Mouse (Mus musculus) midbrain, embryonic 12.5 days (tissue): ENCODE measurements around the gene Lap3. TPM values are rescaled to one million over a fixed set of nuclear protein-coding genes. Genes with fewer than 3 reads are reported as not detected.

Experiments used
- ATAC-seq: fragments of 200-750 bp; cut with Nextera tagmentation; 2 replicates; pipeline ENCODE4 v1.8.0; 2017; ENCODE audit warnings: low read depth, moderate TSS enrichment, moderate library complexity; ENCODE audit not compliant: low FRiP score
- H3K27ac ChIP-seq: fragments of 300-500 bp; sonication (generic); replicated peaks from 2 replicates; pipeline ENCODE4 v1.5.1; 2016; ENCODE audit warnings: mild to moderate bottlenecking
- H3K27me3 ChIP-seq: fragments of 300-500 bp; sonication (generic); 2 replicates; pipeline ENCODE4 v1.6.1; 2016; ENCODE audit warnings: mild to moderate bottlenecking
- H3K36me3 ChIP-seq: fragments of 300-500 bp; sonication (generic); 2 replicates; pipeline ENCODE4 v1.6.1; 2016
- H3K4me1 ChIP-seq: fragments of 300-500 bp; sonication (generic); 2 replicates; pipeline ENCODE4 v1.6.1; 2016
- H3K4me2 ChIP-seq: fragments of 300-500 bp; sonication (generic); replicated peaks from 2 replicates; pipeline ENCODE4 v1.6.1; 2016; ENCODE audit warnings: mild to moderate bottlenecking, moderate library complexity
- H3K4me3 ChIP-seq: fragments of 300-500 bp; sonication (generic); 2 replicates; pipeline ENCODE4 v1.5.1; 2016; ENCODE audit warnings: mild to moderate bottlenecking
- H3K9ac ChIP-seq: fragments of 300-500 bp; sonication (generic); replicated peaks from 2 replicates; pipeline ENCODE4 v1.6.1; 2016; ENCODE audit warnings: mild to moderate bottlenecking, moderate library complexity
- H3K9me3 ChIP-seq: fragments of 300-500 bp; sonication (generic); 2 replicates; pipeline ENCODE4 v1.6.1; 2016; ENCODE audit warnings: mild to moderate bottlenecking
- WGBS: fragments of 180-500 bp; shearing (Covaris S2); methylation state at CpG from one replicate; pipeline ENCODE4 v1.1.7; 2016; 5-methylcytosine and 5-hydroxymethylcytosine counted together
- polyA plus RNA-seq: library from polyadenylated mRNA; unstranded; fragments of >200 nt; fragmentation: Nextera tagmentation; extraction: Ambion mirVana; gene quantifications from 2 replicates; pipeline ENCODE4 v1.2.1, GENCODE M21; 2016

The Lap3 gene
- polyA plus RNA-seq, 1 experiment from 2014 or later: 64.2 TPM

DNA sequence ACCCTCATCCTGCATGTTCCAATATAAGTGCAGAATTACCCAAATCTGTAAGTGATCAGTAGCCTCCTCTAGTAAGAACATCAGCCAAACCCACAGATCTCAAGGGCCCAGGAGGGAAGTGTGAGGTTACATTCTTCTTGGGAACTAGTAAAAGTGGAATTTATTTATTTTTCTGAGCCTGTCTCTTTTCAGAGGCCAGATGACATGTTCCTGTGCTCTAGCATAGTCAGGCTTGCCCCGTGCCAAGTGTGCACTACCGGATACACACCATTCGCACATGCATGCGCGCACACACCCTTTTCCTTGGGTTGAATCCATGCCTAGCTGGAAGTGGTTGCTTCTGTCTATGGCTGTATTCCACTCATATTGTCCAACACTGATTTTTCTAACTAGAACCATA lies 17.4 kb upstream of the Lap3 start:
- Histone ChIP-seq H3K9ac (no peak overlapping the region), H3K4me2 (no peak overlapping the region), H3K27ac (no peak overlapping the region), H3K36me3 (no peaks in the 10 kb centered on the region), H3K4me1 (no peaks in the 10 kb centered on the region; the same call in 1 of the 2 replicates), H3K4me3 (no peak overlapping the region), H3K27me3 (no peaks in the 10 kb centered on the region), H3K9me3 (no peaks in the 10 kb centered on the region)
- WGBS: 96% methylated on average over 5 of the region's 5 CpGs
- no peak for ATAC-seq

DNA sequence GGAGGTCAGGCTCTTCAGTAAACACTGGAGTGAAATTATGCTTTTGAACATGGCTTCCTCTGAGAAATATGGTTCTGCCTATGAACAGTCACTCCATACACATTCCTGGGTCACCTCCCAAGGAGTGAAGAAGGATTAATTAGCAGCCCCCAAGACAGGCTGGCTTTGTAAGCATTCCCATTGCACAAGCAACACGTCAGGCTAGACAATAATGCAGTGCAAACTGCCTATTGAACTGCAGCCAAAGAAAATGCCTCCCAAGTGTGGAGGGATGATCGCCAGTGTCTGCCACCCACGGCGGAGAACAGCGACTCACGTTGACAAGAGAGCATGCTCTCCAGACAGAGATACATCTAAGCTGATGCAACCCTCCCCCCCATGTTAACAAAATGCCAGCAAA lies 16.9 kb upstream of the Lap3 start:
- WGBS: 42% methylated on average over 6 of the region's 6 CpGs

DNA sequence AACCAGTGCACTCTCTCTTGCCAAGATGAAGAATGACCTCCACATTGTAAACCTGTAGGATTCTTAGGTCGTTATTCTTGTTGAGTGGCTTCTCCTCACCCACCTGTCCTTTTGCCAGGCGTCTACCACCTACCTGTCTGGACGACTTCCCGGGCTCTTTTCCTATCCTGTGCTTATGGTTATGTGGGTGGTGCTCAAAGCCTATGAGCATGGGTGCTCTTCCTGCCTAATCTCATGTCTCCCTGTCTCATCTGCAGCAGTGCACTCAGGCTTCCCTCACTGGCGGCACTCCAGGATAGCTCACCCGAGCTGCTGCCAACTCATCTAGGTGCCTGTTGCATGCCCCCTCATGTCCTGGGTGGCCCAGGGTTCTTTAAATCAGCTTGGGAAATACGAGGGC lies 15.6 kb upstream of the Lap3 start:
- no peaks in the 10 kb centered on the region for H3K9me3 ChIP-seq
- H3K27me3 ChIP-seq: no peaks in the 10 kb centered on the region
- no peak overlapping the region for H3K9ac ChIP-seq
- H3K4me3 ChIP-seq: no peak overlapping the region
- no peak overlapping the region for H3K27ac ChIP-seq
- no peaks in the 10 kb centered on the region; the same call in 1 of the 2 replicates for H3K4me1 ChIP-seq
- 87% methylated on average over 7 of the region's 7 CpGs for WGBS
- H3K36me3 ChIP-seq: no peaks in the 10 kb centered on the region
- H3K4me2 ChIP-seq: no peak overlapping the region
- no peak for ATAC-seq

More for the DNA sequence above, 16.9 kb upstream of the Lap3 start:
- H3K9me3 ChIP-seq: no peaks in the 10 kb centered on the region
- H3K4me3 ChIP-seq: no peak overlapping the region
- H3K4me2 ChIP-seq: no peak overlapping the region
- no peaks in the 10 kb centered on the region for H3K27me3 ChIP-seq
- H3K27ac ChIP-seq: no peak overlapping the region
- H3K4me1 ChIP-seq: no peaks in the 10 kb centered on the region; the same call in 1 of the 2 replicates
- no peaks in the 10 kb centered on the region for H3K36me3 ChIP-seq
- H3K9ac ChIP-seq: no peak overlapping the region
- ATAC-seq: peak; percentile 49; the same call in 1 of the 2 replicates

DNA sequence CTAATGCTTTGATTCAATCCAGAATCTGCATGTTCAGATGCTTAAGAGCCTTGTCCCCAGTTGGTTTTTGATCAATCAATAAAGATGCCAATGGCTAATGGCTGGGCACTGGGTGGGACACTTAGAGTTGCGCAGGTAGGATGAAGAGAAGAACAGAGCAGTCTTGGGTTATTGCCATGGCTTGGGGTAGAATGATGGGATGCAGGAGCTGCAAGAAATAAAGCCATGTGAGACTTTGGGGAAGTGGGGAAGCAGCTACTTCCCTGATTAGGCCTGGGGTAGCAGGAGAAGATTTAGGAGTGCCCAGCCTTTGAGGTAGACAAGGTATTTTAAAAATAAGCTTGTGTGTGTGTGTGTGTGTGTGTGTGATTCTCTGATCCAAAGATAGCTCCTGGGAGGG lies 13.1 kb upstream of the Lap3 start:
- no peaks in the 10 kb centered on the region; the same call in 1 of the 2 replicates for H3K4me1 ChIP-seq
- H3K27ac ChIP-seq: no peak overlapping the region
- H3K27me3 ChIP-seq: no peaks in the 10 kb centered on the region
- no peaks in the 10 kb centered on the region for H3K36me3 ChIP-seq
- ATAC-seq: no peak
- no peak overlapping the region for H3K4me2 ChIP-seq
- no peak overlapping the region for H3K9ac ChIP-seq
- H3K9me3 ChIP-seq: no peaks in the 10 kb centered on the region
- no peak overlapping the region for H3K4me3 ChIP-seq
- 91% methylated on average over 1 of the region's 1 CpGs for WGBS

DNA sequence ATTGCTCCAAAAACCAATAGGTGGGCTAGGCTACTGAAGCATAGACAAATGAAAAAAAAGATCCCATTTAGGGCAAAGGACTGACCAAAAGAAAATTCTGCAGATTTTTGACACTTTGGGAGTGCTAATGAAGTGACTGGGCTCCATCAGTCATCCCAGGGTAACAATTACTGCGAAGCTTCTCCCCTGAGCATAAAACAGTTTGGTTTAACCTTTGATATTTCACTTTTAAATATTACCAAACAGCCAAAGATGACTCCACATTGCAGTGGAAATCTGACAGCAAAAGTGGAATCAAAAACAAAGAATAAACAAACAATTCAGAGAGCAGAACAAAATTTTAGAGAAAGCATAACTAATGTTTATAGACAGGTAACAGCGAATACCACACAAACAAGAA lies 12.0 kb upstream of the Lap3 start:
- WGBS: 89% methylated on average over 2 of the region's 2 CpGs
- Histone ChIP-seq H3K4me3 (no peak overlapping the region), H3K4me2 (no peak overlapping the region), H3K36me3 (no peaks in the 10 kb centered on the region), H3K4me1 (no peaks in the 10 kb centered on the region; the same call in 1 of the 2 replicates), H3K9ac (no peak overlapping the region), H3K27me3 (no peaks in the 10 kb centered on the region), H3K9me3 (no peaks in the 10 kb centered on the region), H3K27ac (no peak overlapping the region)
- no peak for ATAC-seq

DNA sequence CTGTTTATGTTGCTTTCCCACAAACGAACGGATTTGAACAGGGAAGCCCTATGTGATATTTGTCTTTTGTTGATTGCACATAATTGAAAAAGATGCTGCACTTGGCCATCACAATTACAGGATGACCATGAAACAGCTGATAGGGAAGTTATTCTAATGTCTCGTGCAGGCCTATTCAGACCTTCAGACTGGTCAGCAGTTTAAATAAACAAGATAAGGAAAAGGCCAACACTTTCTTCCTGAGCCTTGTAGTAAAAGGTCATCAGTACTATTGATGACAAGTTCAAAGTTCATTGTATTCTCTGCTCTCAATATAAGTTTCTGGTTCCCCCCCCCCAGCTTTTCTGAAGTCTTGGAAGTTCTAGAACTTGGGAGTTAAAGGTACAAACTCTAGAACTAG lies 10.6 kb upstream of the Lap3 start:
- no peak overlapping the region for H3K9ac ChIP-seq
- no peaks in the 10 kb centered on the region for H3K4me1 ChIP-seq
- H3K27me3 ChIP-seq: no peaks in the 10 kb centered on the region
- ATAC-seq: no peak
- H3K36me3 ChIP-seq: no peaks in the 10 kb centered on the region
- no peak overlapping the region for H3K4me2 ChIP-seq
- H3K4me3 ChIP-seq: no peak overlapping the region
- no peak overlapping the region for H3K27ac ChIP-seq
- H3K9me3 ChIP-seq: no peaks in the 10 kb centered on the region
- 75% methylated on average over 3 of the region's 3 CpGs for WGBS

DNA sequence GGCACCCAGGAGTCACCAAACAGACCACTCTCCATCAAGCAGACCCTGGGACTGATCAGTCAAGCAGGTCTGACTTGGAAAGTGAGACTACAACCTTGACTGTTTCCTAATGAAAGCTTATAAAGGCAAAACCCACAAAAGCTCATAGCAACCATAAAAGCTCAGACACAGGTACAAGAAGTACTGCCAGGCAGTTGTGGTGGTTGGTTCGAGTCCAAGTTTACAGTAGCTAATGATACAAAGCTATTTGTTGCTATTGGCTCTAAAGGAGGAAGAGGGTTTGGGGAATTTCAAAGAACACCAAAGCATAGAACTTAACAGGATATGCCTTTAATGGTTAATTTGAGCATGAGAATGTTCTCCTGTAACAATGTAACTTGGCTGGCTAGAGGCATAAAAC lies 9.5 kb upstream of the Lap3 start:
- Histone ChIP-seq H3K9me3 (no peaks in the 10 kb centered on the region), H3K36me3 (no peaks in the 10 kb centered on the region), H3K4me3 (no peak overlapping the region), H3K9ac (no peak overlapping the region), H3K4me2 (no peak overlapping the region), H3K4me1 (no peaks in the 10 kb centered on the region), H3K27me3 (no peaks in the 10 kb centered on the region), H3K27ac (no peak overlapping the region)
- ATAC-seq: no peak
- WGBS: 86% methylated on average over 1 of the region's 1 CpGs

DNA sequence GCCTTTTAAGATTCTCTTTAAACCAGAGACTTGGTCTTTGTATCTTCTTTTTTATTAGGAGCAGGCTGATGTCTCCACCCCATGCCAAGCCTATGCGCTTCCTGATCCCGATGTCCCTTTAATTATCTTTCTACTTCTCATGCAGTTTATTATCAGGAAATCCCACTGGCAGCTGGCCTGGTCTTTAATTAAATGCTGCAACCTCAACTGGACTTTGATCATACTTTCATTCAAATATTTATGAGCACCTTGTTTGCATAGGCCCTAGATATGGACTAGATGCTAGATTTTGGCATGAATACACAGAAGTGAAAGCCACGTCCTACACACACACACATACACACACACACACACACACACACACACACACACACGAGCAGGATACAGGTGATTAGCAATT lies 1.4 kb upstream of the Lap3 start:
- Histone ChIP-seq H3K9ac (no peak overlapping the region), H3K27ac (no peak overlapping the region), H3K4me1 (peaks cover 18% of the 10 kb centered on the region), H3K9me3 (no peaks in the 10 kb centered on the region), H3K4me3 (no peak overlapping the region), H3K36me3 (peaks cover 7% of the 10 kb centered on the region; the same call in 1 of the 2 replicates), H3K4me2 (no peak overlapping the region), H3K27me3 (no peaks in the 10 kb centered on the region)
- WGBS: 47% methylated on average over 4 of the region's 4 CpGs
- no peak for ATAC-seq

DNA sequence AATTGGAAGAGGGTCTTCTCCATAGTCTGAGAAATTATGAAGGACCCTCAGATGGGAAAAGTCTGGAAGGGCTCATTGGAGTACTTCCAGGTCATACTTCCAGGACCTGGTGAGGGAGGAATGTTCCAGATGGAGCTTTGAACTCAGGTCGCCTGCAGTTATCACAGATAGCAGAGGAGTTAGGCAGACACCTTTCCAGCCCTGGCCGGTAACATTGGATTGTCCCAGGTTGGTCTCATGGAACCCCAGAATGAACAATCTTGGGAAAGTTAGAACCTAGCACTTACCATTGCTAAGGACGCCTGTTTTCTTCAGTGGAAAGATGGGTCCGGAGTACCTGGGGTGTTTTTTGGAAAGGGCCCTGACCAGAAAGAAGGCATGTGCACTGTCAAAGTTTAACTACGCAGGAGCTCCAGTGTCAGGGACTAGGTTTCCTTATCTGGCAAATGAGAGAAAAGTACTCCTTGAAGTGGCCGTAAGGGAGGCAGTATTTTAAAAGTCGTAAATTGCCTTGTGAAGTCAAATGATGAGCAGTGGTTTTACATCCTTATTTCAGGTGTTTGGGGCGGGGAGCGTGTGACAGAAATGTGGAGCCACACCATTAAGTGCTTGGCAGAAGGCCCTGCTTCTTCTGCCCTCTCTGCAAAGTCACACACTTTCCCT lies 1.1 kb downstream of the Lap3 start:
- Histone ChIP-seq H3K27ac (no peak overlapping the region), H3K27me3 (no peaks in the 10 kb centered on the region), H3K9ac (peak overlapping the region; percentile 62), H3K4me1 (peaks cover 18% of the 10 kb centered on the region), H3K4me2 (peak overlapping the region; percentile 72), H3K9me3 (no peaks in the 10 kb centered on the region), H3K4me3 (peak overlapping the region; percentile 67), H3K36me3 (peaks cover 29% of the 10 kb centered on the region)
- no peak for ATAC-seq
- WGBS: 72% methylated on average over 9 of the region's 9 CpGs

DNA sequence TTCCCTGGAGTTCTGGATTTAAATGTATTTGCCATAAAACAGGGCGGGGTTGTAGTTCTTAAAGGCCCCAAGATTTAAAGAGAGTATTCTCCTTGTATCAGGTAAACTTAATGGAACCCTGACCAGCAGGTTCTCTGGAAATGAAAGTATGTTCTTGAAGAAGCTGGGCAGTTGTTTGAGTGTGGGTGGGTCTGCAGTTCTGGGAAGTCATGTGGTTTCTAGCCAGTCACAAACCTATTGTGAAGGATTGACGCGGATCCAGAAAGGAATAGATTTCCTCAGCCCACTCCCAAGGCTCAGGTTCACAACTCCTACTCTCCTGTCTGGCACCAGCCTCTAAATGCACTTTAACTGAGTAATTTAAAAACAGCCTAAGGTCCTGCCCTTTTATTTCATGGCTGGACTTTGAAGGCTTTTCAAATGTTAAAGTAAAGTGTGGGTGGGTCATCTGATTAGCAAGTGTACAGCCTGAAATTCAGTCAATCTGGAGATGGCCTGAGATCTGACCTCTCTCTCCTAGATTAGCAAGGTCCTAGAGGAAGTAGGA lies 2.3 kb downstream of the Lap3 start:
- WGBS: 91% methylated on average over 3 of the region's 3 CpGs

DNA sequence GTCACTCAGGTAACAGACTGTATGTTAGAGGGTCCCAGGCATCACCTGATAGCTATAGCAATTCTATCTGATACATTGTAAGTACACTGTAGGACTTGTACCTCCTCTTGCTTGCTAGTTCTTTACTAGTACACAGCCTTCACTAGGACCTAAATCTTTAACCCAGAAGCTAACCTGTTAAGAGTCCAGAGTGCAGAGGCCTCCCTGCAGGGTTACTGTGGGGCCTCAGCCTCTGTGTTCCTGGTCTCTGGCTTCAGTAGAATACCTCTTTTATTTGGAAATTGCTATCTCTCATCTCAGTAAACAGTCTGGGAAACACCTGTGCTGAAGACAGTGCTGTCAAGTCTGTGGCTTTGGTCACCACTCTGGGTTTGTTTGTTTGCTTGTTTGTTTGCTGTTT lies 2.9 kb downstream of the Lap3 start:
- no peak overlapping the region for H3K9ac ChIP-seq
- peaks cover 42% of the 10 kb centered on the region for H3K36me3 ChIP-seq
- H3K27me3 ChIP-seq: no peaks in the 10 kb centered on the region
- H3K4me1 ChIP-seq: peaks cover 18% of the 10 kb centered on the region
- no peak for ATAC-seq
- H3K27ac ChIP-seq: no peak overlapping the region
- no peaks in the 10 kb centered on the region for H3K9me3 ChIP-seq
- no peak overlapping the region for H3K4me3 ChIP-seq
- H3K4me2 ChIP-seq: no peak overlapping the region

More for the DNA sequence above, 2.3 kb downstream of the Lap3 start:
- Histone ChIP-seq H3K4me1 (peaks cover 18% of the 10 kb centered on the region), H3K9me3 (no peaks in the 10 kb centered on the region), H3K36me3 (peaks cover 38% of the 10 kb centered on the region), H3K27me3 (no peaks in the 10 kb centered on the region), H3K4me2 (no peak overlapping the region), H3K27ac (no peak overlapping the region), H3K4me3 (no peak overlapping the region), H3K9ac (no peak overlapping the region)
- ATAC-seq: no peak

DNA sequence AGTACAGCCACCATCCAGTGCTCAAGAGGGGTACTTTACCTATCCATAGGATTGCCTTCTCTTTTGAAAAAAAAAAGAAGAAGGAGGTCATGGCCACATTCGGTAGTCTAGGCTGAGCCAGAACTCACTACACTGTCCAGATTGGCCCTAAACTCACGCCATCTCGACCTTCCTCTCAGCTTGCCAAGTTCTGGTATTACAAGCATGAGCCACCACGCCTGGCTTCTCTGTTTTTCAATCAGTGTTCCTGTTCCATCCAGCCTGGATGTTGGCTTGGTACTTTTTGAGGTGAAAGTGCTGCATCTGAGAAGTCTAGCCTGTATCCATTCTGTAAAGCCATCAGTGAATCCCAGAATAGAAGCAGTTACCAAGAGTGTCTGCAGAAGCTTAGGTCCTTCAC lies 3.3 kb downstream of the Lap3 start:
- no peaks in the 10 kb centered on the region for H3K9me3 ChIP-seq
- H3K27ac ChIP-seq: no peak overlapping the region
- no peak overlapping the region for H3K4me3 ChIP-seq
- no peak overlapping the region for H3K4me2 ChIP-seq
- no peak for ATAC-seq
- no peak overlapping the region for H3K9ac ChIP-seq
- H3K27me3 ChIP-seq: no peaks in the 10 kb centered on the region
- H3K36me3 ChIP-seq: peaks cover 45% of the 10 kb centered on the region
- WGBS: 93% methylated on average over 4 of the region's 4 CpGs
- peaks cover 15% of the 10 kb centered on the region for H3K4me1 ChIP-seq
